Mouse (Mus musculus): ENCODE data around the gene Atp6ap1. TPM values are rescaled to one million over a fixed set of nuclear protein-coding genes. Genes with fewer than 3 reads are reported as not detected.
A peak's percentile ranks its signal among the peaks of the same experiment; 100 is the strongest.

Gene Atp6ap1
- polyA plus RNA-seq, 1 experiment from 2014 or later: 117 TPM

GRCm38 (mm10) chrX:74273422-74274322, 23.2 kb upstream of the Atp6ap1 start:
- Histone ChIP-seq H3K4me1 (peaks cover 4% of the 10 kb centered on the region; the same call in 1 of the 2 replicates), H3K9me3 (no peaks in the 10 kb centered on the region), H3K9ac (no peak overlapping the region), H3K27ac (replicated peaks) (peak overlapping the region; percentile 54; the same call in 1 of the 2 replicates), H3K27me3 (replicated peaks) (no peaks in the 10 kb centered on the region), H3K4me2 (no peak overlapping the region), H3K4me3 (no peak overlapping the region), H3K36me3 (peaks cover 12% of the 10 kb centered on the region)
- 21% methylated on average over 10 of the region's 10 CpGs for WGBS
- no peak for ATAC-seq (ENCODE audit: extremely low read depth, insufficient number of reproducible peaks, low FRiP score, low TSS enrichment)

DNA sequence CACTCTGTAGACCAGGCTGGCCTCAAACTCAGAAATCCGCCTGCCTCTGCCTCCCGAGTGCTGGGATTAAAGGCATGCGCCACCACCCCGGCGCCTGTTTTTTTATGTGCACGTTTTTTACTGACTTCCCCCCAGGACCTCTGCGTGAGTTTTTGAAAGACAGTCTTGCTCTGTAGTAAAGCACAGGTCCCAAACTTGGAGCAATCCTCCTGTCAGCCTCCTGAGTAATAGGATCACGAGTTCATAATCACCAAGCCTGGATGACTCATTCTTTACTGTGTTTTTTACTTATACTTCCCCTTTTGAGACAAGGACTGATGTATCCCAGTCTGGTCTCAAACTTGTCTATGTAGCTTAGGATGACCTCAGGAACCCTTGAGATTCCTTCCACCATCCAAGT, 19.0 kb upstream of the Atp6ap1 start:
- Histone ChIP-seq H3K27me3 (replicated peaks) (no peaks in the 10 kb centered on the region), H3K27ac (replicated peaks) (no peak overlapping the region), H3K9me3 (no peaks in the 10 kb centered on the region), H3K4me3 (no peak overlapping the region), H3K9ac (no peak overlapping the region), H3K4me1 (0 out of 2 replicates have a peak, but pooled peaks cover 7% of the 10 kb centered on the region), H3K36me3 (peaks cover 4% of the 10 kb centered on the region; the same call in 1 of the 2 replicates), H3K4me2 (no peak overlapping the region)
- no peak for ATAC-seq (ENCODE audit: extremely low read depth, insufficient number of reproducible peaks, low FRiP score, low TSS enrichment)
- 69% methylated on average over 8 of the region's 8 CpGs for WGBS

GRCm38 (mm10) chrX:74281041-74281731, 15.7 kb upstream of the Atp6ap1 start:
- no peak for ATAC-seq (ENCODE audit: extremely low read depth, insufficient number of reproducible peaks, low FRiP score, low TSS enrichment)
- Histone ChIP-seq H3K4me2 (peak overlapping the region; percentile 77), H3K9ac (peak overlapping the region; percentile 83), H3K27ac (replicated peaks) (peak overlapping the region; percentile 91), H3K36me3 (0 out of 2 replicates have a peak, but pooled peaks cover 3% of the 10 kb centered on the region), H3K9me3 (no peaks in the 10 kb centered on the region), H3K4me3 (peak overlapping the region; percentile 68), H3K27me3 (replicated peaks) (no peaks in the 10 kb centered on the region), H3K4me1 (peaks cover 14% of the 10 kb centered on the region)
- WGBS: 14% methylated on average over 14 of the region's 14 CpGs

GRCm38 (mm10) chrX:74281732-74282394, 15.0 kb upstream of the Atp6ap1 start, which contains the start of the genes Taz and Dnase1l1:
TSS of gene Taz (plus strand) at chrX:74281912.
TSS of gene Dnase1l1 (minus strand) at chrX:74282337.
- ATAC-seq (ENCODE audit: extremely low read depth, insufficient number of reproducible peaks, low FRiP score, low TSS enrichment): peak; percentile 81
- 9% methylated on average over 16 of the region's 16 CpGs for WGBS

DNA sequence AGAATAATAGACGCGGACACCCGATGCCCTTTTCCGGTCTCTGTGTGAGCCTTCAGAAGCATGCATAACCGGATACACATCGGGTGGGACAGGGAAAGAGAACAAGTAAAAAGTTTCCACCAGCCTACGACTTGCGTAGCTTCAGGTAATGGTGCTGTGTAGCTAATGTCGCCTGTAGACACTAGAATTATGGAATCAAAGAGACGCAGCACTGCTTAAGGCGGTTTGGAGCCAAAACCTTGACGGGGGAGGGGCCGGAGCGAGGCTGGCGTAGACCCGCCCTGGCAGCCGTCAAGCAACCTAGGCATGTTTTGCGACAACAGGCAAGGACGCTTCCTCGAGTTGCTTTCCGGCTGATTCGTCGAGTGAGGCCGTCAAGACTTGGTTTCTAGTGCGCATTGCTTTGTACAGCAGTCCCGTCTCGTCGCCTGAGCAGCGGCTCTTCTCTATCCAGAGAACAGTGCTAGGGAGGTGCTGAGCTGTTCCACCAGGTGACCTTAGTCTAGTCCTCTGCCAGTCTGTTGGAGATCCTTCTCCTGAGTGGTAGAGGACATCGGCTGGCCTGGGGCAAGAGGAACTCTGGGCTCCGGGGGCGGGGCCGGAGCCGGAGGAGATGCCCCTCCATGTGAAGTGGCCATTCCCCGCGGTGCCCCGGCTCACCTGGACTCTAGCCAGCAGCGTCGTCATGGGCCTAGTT, 14.4 kb upstream of the Atp6ap1 start:
- H3K9me3 ChIP-seq: no peaks in the 10 kb centered on the region
- peak overlapping the region; percentile 83 for H3K9ac ChIP-seq

More at GRCm38 (mm10) chrX:74281732-74282394, 15.0 kb upstream of the Atp6ap1 start, which contains the start of the genes Taz and Dnase1l1:
- peak within 1 kb of the TSS; percentile 68 for H3K4me3 ChIP-seq
- H3K9me3 ChIP-seq: no peaks in the 10 kb centered on the region
- H3K9ac ChIP-seq: peak within 1 kb of the TSS; percentile 83
- peak within 1 kb of the TSS; percentile 91 for H3K27ac ChIP-seq (replicated peaks)
- 0 out of 2 replicates have a peak, but pooled peaks cover 3% of the 10 kb centered on the region for H3K36me3 ChIP-seq
- H3K4me2 ChIP-seq: peak within 1 kb of the TSS; percentile 77
- H3K27me3 ChIP-seq (replicated peaks): no peaks in the 10 kb centered on the region
- peaks cover 14% of the 10 kb centered on the region for H3K4me1 ChIP-seq

GRCm38 (mm10) chrX:74283092-74283437, 13.8 kb upstream of the Atp6ap1 start:
- Histone ChIP-seq H3K36me3 (peaks cover 6% of the 10 kb centered on the region; the same call in 1 of the 2 replicates), H3K4me3 (peak overlapping the region; percentile 68), H3K27ac (replicated peaks) (peak overlapping the region; percentile 91), H3K4me2 (peak overlapping the region; percentile 77), H3K4me1 (peaks cover 14% of the 10 kb centered on the region), H3K9me3 (no peaks in the 10 kb centered on the region), H3K9ac (peak overlapping the region; percentile 83), H3K27me3 (replicated peaks) (no peaks in the 10 kb centered on the region)
- no peak for ATAC-seq (ENCODE audit: extremely low read depth, insufficient number of reproducible peaks, low FRiP score, low TSS enrichment)
- whole genome bisulfite sequencing: 31% methylated on average over 5 of the region's 5 CpGs

More for the DNA sequence above, 14.4 kb upstream of the Atp6ap1 start:
- peak overlapping the region; percentile 91 for H3K27ac ChIP-seq (replicated peaks)
- H3K4me2 ChIP-seq: peak overlapping the region; percentile 77
- H3K4me3 ChIP-seq: peak overlapping the region; percentile 68
- no peaks in the 10 kb centered on the region for H3K27me3 ChIP-seq (replicated peaks)
- ATAC-seq (ENCODE audit: extremely low read depth, insufficient number of reproducible peaks, low FRiP score, low TSS enrichment): peak; percentile 65
- WGBS: 15% methylated on average over 39 of the region's 39 CpGs
- H3K4me1 ChIP-seq: peaks cover 14% of the 10 kb centered on the region
- H3K36me3 ChIP-seq: 0 out of 2 replicates have a peak, but pooled peaks cover 3% of the 10 kb centered on the region

- Histone ChIP-seq H3K27ac (replicated peaks) (no peak overlapping the region), H3K27me3 (replicated peaks) (no peaks in the 10 kb centered on the region), H3K36me3 (peaks cover 19% of the 10 kb centered on the region), H3K9me3 (no peaks in the 10 kb centered on the region), H3K9ac (no peak overlapping the region), H3K4me2 (no peak overlapping the region), H3K4me3 (no peak overlapping the region), H3K4me1 (peaks cover 5% of the 10 kb centered on the region; the same call in 1 of the 2 replicates)
- 69% methylated on average over 4 of the region's 4 CpGs for WGBS
- ATAC-seq (ENCODE audit: extremely low read depth, insufficient number of reproducible peaks, low FRiP score, low TSS enrichment): no peak
Measured at GRCm38 (mm10) chrX:74293431-74293830, 3.5 kb upstream of the Atp6ap1 start.

DNA sequence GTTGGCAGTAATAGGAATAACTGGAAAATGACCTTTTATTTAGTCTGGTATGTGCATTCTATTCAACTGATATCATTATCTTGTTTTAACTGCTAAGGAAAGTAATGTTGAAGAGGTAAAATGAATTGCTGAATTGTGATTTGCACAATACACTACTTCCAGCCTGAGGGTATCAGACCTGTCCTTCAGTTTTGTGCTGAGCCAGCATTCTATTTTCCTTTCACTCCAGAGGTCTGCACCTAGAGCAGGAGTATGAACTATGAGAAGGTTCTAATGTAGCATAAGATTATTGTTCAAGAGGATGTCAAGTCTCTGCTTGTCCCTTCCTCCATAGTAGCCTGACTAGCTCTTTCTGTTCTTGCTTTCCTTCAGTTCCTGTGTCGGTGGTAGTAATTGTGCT, 1.5 kb downstream of the Atp6ap1 start:
- Histone ChIP-seq H3K4me1 (peaks cover 5% of the 10 kb centered on the region; the same call in 1 of the 2 replicates), H3K27ac (replicated peaks) (no peak overlapping the region), H3K9me3 (no peaks in the 10 kb centered on the region), H3K9ac (no peak overlapping the region), H3K4me3 (no peak overlapping the region), H3K27me3 (replicated peaks) (no peaks in the 10 kb centered on the region), H3K36me3 (peaks cover 45% of the 10 kb centered on the region), H3K4me2 (no peak overlapping the region)
- no peak for ATAC-seq (ENCODE audit: extremely low read depth, insufficient number of reproducible peaks, low FRiP score, low TSS enrichment)
- WGBS: 79% methylated on average over 1 of the region's 1 CpGs

GRCm38 (mm10) chrX:74299721-74300120, 2.8 kb downstream of the Atp6ap1 start:
- H3K36me3 ChIP-seq: peaks cover 53% of the 10 kb centered on the region
- H3K27ac ChIP-seq (replicated peaks): no peak overlapping the region
- H3K9me3 ChIP-seq: no peaks in the 10 kb centered on the region
- no peaks in the 10 kb centered on the region for H3K27me3 ChIP-seq (replicated peaks)
- WGBS: 68% methylated on average over 3 of the region's 3 CpGs
- no peak overlapping the region for H3K9ac ChIP-seq
- H3K4me2 ChIP-seq: no peak overlapping the region
- H3K4me1 ChIP-seq: peaks cover 5% of the 10 kb centered on the region; the same call in 1 of the 2 replicates
- no peak overlapping the region for H3K4me3 ChIP-seq
- no peak for ATAC-seq (ENCODE audit: extremely low read depth, insufficient number of reproducible peaks, low FRiP score, low TSS enrichment)

- Histone ChIP-seq H3K36me3 (peaks cover 77% of the 10 kb centered on the region), H3K9me3 (no peaks in the 10 kb centered on the region), H3K9ac (peak within 1 kb of the TSS; percentile 89), H3K27ac (replicated peaks) (peak within 1 kb of the TSS; percentile 96), H3K27me3 (replicated peaks) (no peaks in the 10 kb centered on the region), H3K4me3 (peak within 1 kb of the TSS; percentile 66), H3K4me2 (peak within 1 kb of the TSS; percentile 78), H3K4me1 (peaks cover 9% of the 10 kb centered on the region)
- WGBS: 7% methylated on average over 39 of the region's 41 CpGs
- peak; percentile 55; the same call in 1 of the 2 replicates for ATAC-seq (ENCODE audit: extremely low read depth, insufficient number of reproducible peaks, low FRiP score, low TSS enrichment)
Measured at GRCm38 (mm10) chrX:74304867-74305700, 8.2 kb downstream of the Atp6ap1 start, which contains the start of gene Gdi1. TSS of gene Gdi1 (plus strand) at chrX:74304998.

Data from heart, embryonic 13.5 days (tissue).